Mouse (Mus musculus) kidney, adult 2 months (tissue): ENCODE data around the gene Ube2n. TPM values are rescaled to one million over a fixed set of nuclear protein-coding genes. Genes with fewer than 3 reads are reported as not detected.

Experiments
- DNase-seq: peaks from one replicate; pipeline ENCODE4 v3.0.0; 2021
- H3K27ac ChIP-seq: fragments of 200-500 bp; 2 replicates; pipeline ENCODE4 v1.5.1; 2012; ENCODE audit warnings: low read depth, low read length, control low read depth, inconsistent platforms; ENCODE audit not compliant: insufficient read depth
- H3K27me3 ChIP-seq: fragments of 200-500 bp; replicated peaks from 2 replicates; pipeline ENCODE4 v1.6.1; 2012; ENCODE audit warnings: mild to moderate bottlenecking, moderate library complexity, low read length, inconsistent platforms; ENCODE audit not compliant: control insufficient read depth, insufficient read depth
- H3K36me3 ChIP-seq: fragments of 200-500 bp; 2 replicates; pipeline ENCODE4 v1.6.1; 2012; ENCODE audit warnings: mild to moderate bottlenecking, moderate library complexity, low read length, inconsistent platforms; ENCODE audit not compliant: control insufficient read depth, insufficient read depth
- H3K4me1 ChIP-seq: fragments of 200-500 bp; 2 replicates; pipeline ENCODE4 v1.6.1; 2011; ENCODE audit warnings: low read length; ENCODE audit not compliant: control insufficient read depth, insufficient read depth
- H3K4me3 ChIP-seq: fragments of 200-500 bp; 2 replicates; pipeline ENCODE4 v1.5.1; 2011; ENCODE audit warnings: mild to moderate bottlenecking, low read depth, low read length, control low read depth; ENCODE audit not compliant: insufficient read depth
- CTCF ChIP-seq: fragments of 200-500 bp; conservative IDR thresholded peaks from 2 replicates; pipeline ENCODE4 v1.5.1; 2011; ENCODE audit warnings: low read depth, mild to moderate bottlenecking, control low read depth, low read length, moderate library complexity, mixed read lengths; ENCODE audit not compliant: insufficient read depth, insufficient read length
- POLR2A ChIP-seq: fragments of 200-500 bp; IDR thresholded peaks from one replicate; pipeline ENCODE4 v1.6.1; 2011; ENCODE audit warnings: low read depth, low read length, control low read depth
- WGBS: fragments of 180-500 bp; shearing (Covaris S2); methylation state at CpG from one replicate; pipeline ENCODE4 v1.1.7; 2018; 5-methylcytosine and 5-hydroxymethylcytosine counted together
- polyA plus RNA-seq: library from polyadenylated mRNA; depleted of rRNA; stranded (reverse); fragments of >200 nt; gene quantifications from 2 replicates; pipeline ENCODE4 v1.2.3, GENCODE M21; 2012; rRNA removed

Ube2n gene
- polyA plus RNA-seq, 1 experiment: 53.2 TPM

GRCm38 (mm10) chr10:95594414-95594813, 79.5 kb downstream of the Ube2n start:
- WGBS: 70% methylated on average over 10 of the region's 11 CpGs
- DNase-seq: no peak
- no peaks in the 10 kb centered on the region for H3K36me3 ChIP-seq
- H3K4me1 ChIP-seq: no peaks in the 10 kb centered on the region
- H3K27me3 ChIP-seq: no peaks in the 10 kb centered on the region
- no peak for TF ChIP-seq POLR2A
- TF ChIP-seq CTCF: no peak
- no peak overlapping the region for H3K4me3 ChIP-seq
- H3K27ac ChIP-seq: no peak overlapping the region

Other genes starting within 250 kb of the Ube2n start
- gene Cradd, start 191.0 kb upstream of the Ube2n start, polyA plus RNA-seq: 20.0 and 22.5 TPM in 2 replicates
- 24.5 and 42.9 TPM in 2 replicates for gene Socs2, start 98.0 kb upstream of the Ube2n start, polyA plus RNA-seq
- 242 and 322 TPM in 2 replicates for gene Mrpl42, start 13.2 kb upstream of the Ube2n start, polyA plus RNA-seq
- gene Nudt4, start 49.0 kb downstream of the Ube2n start, polyA plus RNA-seq: 88.6 and 92.7 TPM in 2 replicates
- gene Anapc15-ps, start 158.3 kb downstream of the Ube2n start, polyA plus RNA-seq: not detected in 2 replicates